Mouse (Mus musculus) cerebellum, adult 2 months (tissue): ENCODE measurements around the gene Pex6. TPM values are rescaled to one million over a fixed set of nuclear protein-coding genes. Genes with fewer than 3 reads are reported as not detected.

Experiments
- DNase-seq, 2 experiments: peaks; one replicate each; pipeline ENCODE4 v3.0.0; 2021
- H3K27ac ChIP-seq: fragments of 200-500 bp; 2 replicates; pipeline ENCODE4 v1.5.1; 2012; ENCODE audit warnings: low read length, control low read depth, inconsistent platforms; ENCODE audit not compliant: insufficient read depth
- H3K27me3 ChIP-seq: fragments of 200-500 bp; 2 replicates; pipeline ENCODE4 v1.6.1; 2012; ENCODE audit warnings: inconsistent platforms, mild to moderate bottlenecking, low read length, moderate library complexity; ENCODE audit not compliant: control insufficient read depth, insufficient read depth
- H3K4me1 ChIP-seq: fragments of 200-500 bp; 2 replicates; pipeline ENCODE4 v1.6.1; 2011; ENCODE audit warnings: low read length; ENCODE audit not compliant: control insufficient read depth, insufficient read depth
- H3K4me3 ChIP-seq: fragments of 200-500 bp; replicated peaks from 2 replicates; pipeline ENCODE3; 2011; ENCODE audit warnings: mild to moderate bottlenecking, low read depth, low read length, control low read depth; ENCODE audit not compliant: insufficient read depth
- CTCF ChIP-seq: fragments of 200-500 bp; IDR thresholded peaks from 2 replicates; pipeline ENCODE4 v1.5.1; 2011; ENCODE audit warnings: low read depth, mild to moderate bottlenecking, control low read depth, low read length, moderate library complexity, borderline replicate concordance; ENCODE audit not compliant: insufficient read depth
- POLR2A ChIP-seq: fragments of 200-500 bp; IDR thresholded peaks from 2 replicates; pipeline ENCODE4 v1.6.1; 2011; ENCODE audit warnings: low read length, control low read depth, borderline replicate concordance; ENCODE audit not compliant: insufficient read depth
- WGBS: fragments of 180-500 bp; shearing (Covaris S2); methylation state at CpG from one replicate; pipeline ENCODE4 v1.1.7; 2018; 5-methylcytosine and 5-hydroxymethylcytosine counted together
- polyA plus RNA-seq: library from polyadenylated mRNA; depleted of rRNA; stranded (reverse); fragments of >200 nt; gene quantifications from 2 replicates; pipeline ENCODE4 v1.2.3, GENCODE M21; 2012

Gene Pex6
- polyA plus RNA-seq, 1 experiment, result 46.5 TPM

- Histone ChIP-seq H3K4me3 (no peak overlapping the region), H3K27ac (no peak overlapping the region), H3K4me1 (no peaks in the 10 kb centered on the region; the same call in 1 of the 2 replicates), H3K27me3 (no peaks in the 10 kb centered on the region)
- 90% methylated on average over 11 of the region's 11 CpGs for WGBS
- TF ChIP-seq CTCF (no peak), POLR2A (no peak)
- no peak for DNase-seq
Observed at GRCm38 (mm10) chr17:46714756-46715481, 3.7 kb downstream of the Pex6 start.

GRCm38 (mm10) chr17:46721077-46721476 lies 9.8 kb downstream of the Pex6 start:
- Histone ChIP-seq H3K4me1 (peaks cover 7% of the 10 kb centered on the region; the same call in 1 of the 2 replicates), H3K27ac (no peak overlapping the region), H3K4me3 (no peak overlapping the region), H3K27me3 (no peaks in the 10 kb centered on the region)
- DNase-seq, result no peak
- TF ChIP-seq CTCF (no peak), POLR2A (no peak)
- whole genome bisulfite sequencing, result 77% methylated on average over 7 of the region's 7 CpGs

- DNase-seq, result no peak
- Histone ChIP-seq H3K27ac (no peak overlapping the region), H3K4me1 (peaks cover 26% of the 10 kb centered on the region), H3K27me3 (no peaks in the 10 kb centered on the region), H3K4me3 (no peak overlapping the region)
- whole genome bisulfite sequencing, result 75% methylated on average over 20 of the region's 20 CpGs
- no peak for TF ChIP-seq POLR2A
- no peak for TF ChIP-seq CTCF
Observed at GRCm38 (mm10) chr17:46724477-46725084, 13.3 kb downstream of the Pex6 start.

GRCm38 (mm10) chr17:46725273-46725672 lies 14.0 kb downstream of the Pex6 start:
- H3K27me3 ChIP-seq, result no peaks in the 10 kb centered on the region
- H3K27ac ChIP-seq, result 0 out of 2 replicates have a peak overlapping the region, but pooled peaks have one; percentile 40
- WGBS, result 47% methylated on average over 9 of the region's 9 CpGs
- TF ChIP-seq POLR2A (no peak), CTCF (peak; percentile 43; the same call in 1 of the 2 replicates)
- H3K4me1 ChIP-seq, result peaks cover 28% of the 10 kb centered on the region
- peak; percentile 38 to 55 for DNase-seq
- no peak overlapping the region for H3K4me3 ChIP-seq

GRCm38 (mm10) chr17:46725731-46726645 lies 14.7 kb downstream of the Pex6 start:
- 14% methylated on average over 26 of the region's 26 CpGs for WGBS
- Histone ChIP-seq H3K27ac (peak overlapping the region; percentile 40), H3K27me3 (no peaks in the 10 kb centered on the region), H3K4me1 (peaks cover 28% of the 10 kb centered on the region), H3K4me3 (no peak overlapping the region)
- TF ChIP-seq CTCF, result no peak
- TF ChIP-seq POLR2A, result no peak
- peak; percentile 85 to 89 for DNase-seq

GRCm38 (mm10) chr17:46727271-46727670 lies 16.0 kb downstream of the Pex6 start:
- Histone ChIP-seq H3K27ac (no peak overlapping the region), H3K4me1 (peaks cover 28% of the 10 kb centered on the region), H3K4me3 (no peak overlapping the region), H3K27me3 (no peaks in the 10 kb centered on the region)
- WGBS, result 93% methylated on average over 11 of the region's 11 CpGs
- DNase-seq, result no peak
- TF ChIP-seq POLR2A (no peak), CTCF (no peak)

GRCm38 (mm10) chr17:46728021-46728420 lies 16.8 kb downstream of the Pex6 start:
- Histone ChIP-seq H3K4me3 (no peak overlapping the region), H3K27me3 (no peaks in the 10 kb centered on the region), H3K27ac (no peak overlapping the region), H3K4me1 (peaks cover 28% of the 10 kb centered on the region)
- TF ChIP-seq POLR2A (no peak), CTCF (peak; percentile 37; the same call in 1 of the 2 replicates)
- WGBS, result 52% methylated on average over 6 of the region's 6 CpGs
- DNase-seq, result peak; percentile 34 to 48
